Mouse (Mus musculus) c-Kit-negative CD71-positive TER-119-positive erythroid progenitor cells, embryonic 14.5 days (primary cell): ENCODE measurements around the gene Htra3.

Experiments used
- DNase-seq: peaks from one replicate; pipeline ENCODE4 v3.0.0-alpha.2; 2013; ENCODE audit warnings: low read depth, low spot score

The Htra3 gene

GRCm38 (mm10) chr5:35653743-35654395, 25.7 kb downstream of the Htra3 start:
- DNase-seq: no peak

DNA sequence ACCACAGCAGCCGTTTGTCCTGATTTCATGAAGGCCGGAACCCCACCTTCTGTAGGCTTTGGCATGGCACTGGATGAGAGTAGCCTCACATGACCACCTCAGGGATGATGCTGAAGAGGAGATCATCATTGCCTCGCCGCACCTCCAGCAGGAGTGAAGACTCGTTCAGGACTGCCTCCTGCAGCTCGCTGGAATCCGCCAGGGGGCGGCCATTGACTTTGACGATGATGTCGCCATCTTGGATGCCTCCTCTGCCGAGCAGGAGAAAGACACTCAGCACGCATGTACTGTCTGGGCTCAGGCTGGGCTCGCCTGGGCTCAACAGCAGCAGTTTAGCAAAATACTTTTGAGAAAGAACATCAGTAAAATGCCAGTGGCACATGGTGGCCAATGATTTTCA, 26.7 kb downstream of the Htra3 start:
- no peak for DNase-seq

GRCm38 (mm10) chr5:35652319-35652718, 27.3 kb downstream of the Htra3 start:
- DNase-seq: no peak

GRCm38 (mm10) chr5:35648230-35648629, 31.4 kb downstream of the Htra3 start:
- no peak for DNase-seq

GRCm38 (mm10) chr5:35647562-35647961, 32.0 kb downstream of the Htra3 start:
- no peak for DNase-seq

- no peak for DNase-seq
Measured at GRCm38 (mm10) chr5:35646927-35647326, 32.7 kb downstream of the Htra3 start.

- no peak for DNase-seq
Measured at GRCm38 (mm10) chr5:35645938-35646493, 33.6 kb downstream of the Htra3 start.

- DNase-seq: no peak
Measured at GRCm38 (mm10) chr5:35644082-35644481, 35.5 kb downstream of the Htra3 start.

DNA sequence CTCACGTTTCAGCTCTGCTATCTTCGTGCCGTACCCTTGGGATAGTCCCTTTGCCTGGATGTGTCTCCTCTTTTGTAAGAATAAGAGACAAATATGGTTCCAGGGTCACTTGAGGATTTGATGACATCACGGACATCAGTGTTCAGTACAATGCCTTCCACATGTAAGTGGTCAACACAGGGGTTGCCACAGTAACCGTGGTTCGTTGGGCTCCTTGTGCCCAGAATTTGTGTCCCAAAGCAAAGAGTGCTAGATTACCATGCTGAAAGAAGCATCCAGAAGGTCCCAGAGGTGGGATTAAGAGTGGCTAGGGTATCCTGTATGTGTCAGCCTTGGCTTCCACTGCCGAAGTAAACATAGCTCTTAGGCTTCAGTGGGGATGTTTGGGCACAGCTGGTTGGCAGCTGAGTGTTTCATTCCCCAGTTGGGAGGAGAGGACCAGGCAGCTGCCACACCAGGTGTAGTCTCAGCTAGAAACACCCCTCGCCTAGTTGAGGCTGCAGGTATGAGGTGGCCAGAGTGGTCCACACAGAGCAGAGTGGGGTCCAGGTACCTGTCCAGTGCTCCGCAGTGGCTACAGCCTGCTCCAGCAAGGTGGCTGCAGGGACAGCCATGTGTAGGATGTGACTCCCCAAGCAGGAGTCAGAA, 36.1 kb downstream of the Htra3 start:
- no peak for DNase-seq

- DNase-seq: no peak
Measured at GRCm38 (mm10) chr5:35641961-35642584, 37.5 kb downstream of the Htra3 start.

- no peak for DNase-seq
Measured at GRCm38 (mm10) chr5:35636016-35636415, 43.6 kb downstream of the Htra3 start.

DNA sequence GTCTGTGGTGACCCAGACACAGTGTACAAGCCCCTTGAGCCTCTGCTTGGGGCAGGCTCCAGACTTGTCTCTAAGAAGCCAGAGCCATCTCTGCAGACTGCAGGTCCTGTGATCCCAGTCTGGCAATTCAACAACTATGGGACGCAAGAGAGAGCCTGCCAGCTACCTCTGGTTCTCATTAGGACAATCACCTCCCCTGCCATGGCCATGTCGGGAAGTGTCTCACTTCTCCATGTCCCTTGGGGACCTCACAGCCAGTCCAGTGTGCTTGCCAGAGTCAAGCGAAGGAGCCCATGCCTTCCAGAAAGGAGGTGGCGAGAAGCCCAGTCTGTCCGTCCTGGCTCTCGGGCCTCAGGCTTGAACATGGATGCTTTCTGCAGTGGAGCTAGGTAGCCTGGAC, 46.7 kb downstream of the Htra3 start:
- no peak for DNase-seq

- DNase-seq: no peak
Measured at GRCm38 (mm10) chr5:35631755-35632154, 47.8 kb downstream of the Htra3 start.

- DNase-seq: no peak
Measured at GRCm38 (mm10) chr5:35631224-35631623, 48.4 kb downstream of the Htra3 start.

DNA sequence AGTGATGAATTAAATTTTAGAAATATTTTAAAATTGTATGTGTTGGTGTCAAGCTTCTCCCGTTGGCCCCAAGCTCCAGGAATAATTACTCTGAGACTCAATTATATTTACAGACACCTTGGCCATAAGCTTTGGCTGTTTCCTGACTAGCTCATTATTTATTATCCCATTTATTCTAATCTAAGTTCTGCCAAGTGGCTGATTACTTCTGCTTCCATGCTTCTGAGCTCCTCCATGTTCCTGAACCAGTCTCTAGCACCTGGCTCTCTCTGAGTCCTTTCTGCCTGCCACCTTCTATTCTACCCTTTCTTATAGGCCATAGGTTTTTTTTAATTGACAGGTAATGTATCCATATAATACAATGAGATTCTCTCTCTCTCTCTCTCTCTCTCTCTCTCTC, 48.9 kb downstream of the Htra3 start:
- DNase-seq: no peak

GRCm38 (mm10) chr5:35629333-35629732, 50.2 kb downstream of the Htra3 start:
- DNase-seq: no peak

GRCm38 (mm10) chr5:35628685-35629084, 50.9 kb downstream of the Htra3 start:
- no peak for DNase-seq

DNA sequence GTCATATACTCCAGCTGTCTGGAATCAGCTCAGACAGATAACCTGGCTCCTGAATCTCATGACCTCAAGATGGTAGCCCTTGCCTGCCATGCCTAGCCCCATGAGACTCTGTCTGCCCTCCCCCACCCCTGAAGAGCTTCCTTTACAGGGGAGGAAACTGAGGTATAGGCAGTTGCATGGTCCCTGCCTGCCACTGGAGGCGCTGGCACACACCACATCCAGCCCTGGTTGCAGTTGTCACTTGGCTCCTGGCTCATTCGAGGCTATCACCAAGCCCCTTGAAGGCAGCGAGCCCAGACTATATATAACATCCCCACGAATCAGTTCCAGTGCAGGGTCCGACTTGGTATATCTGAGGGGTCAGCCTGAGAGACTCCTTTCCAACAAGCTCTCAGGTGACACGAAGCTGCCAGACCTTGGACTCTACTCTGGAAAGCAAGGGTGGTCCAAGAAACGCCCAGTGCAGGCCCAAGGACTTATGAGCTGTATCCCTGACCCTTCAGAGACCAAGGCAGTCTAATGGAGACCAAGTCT, 52.2 kb downstream of the Htra3 start:
- no peak for DNase-seq

DNA sequence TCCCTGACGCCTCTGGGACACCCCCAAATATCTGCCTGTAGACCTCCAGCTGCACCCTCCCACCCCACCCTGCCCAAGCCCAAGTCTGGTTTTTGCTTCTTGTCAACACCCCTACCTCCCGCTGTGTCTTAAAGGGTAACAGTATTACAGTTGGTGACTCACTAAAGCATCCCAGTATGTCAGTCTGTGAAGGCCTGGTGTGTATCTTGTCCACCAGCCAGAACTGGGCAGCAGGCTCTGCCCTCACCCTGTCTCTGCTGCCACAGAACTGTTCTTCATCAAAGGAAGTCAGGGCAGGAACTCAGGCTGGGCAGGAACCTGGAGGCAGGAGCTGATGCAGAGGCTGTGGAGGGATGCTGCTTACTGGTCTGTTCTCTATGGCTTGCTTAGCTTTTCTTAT, 53.2 kb downstream of the Htra3 start:
- no peak for DNase-seq

- DNase-seq: no peak
Measured at GRCm38 (mm10) chr5:35624751-35625239, 54.8 kb downstream of the Htra3 start.

GRCm38 (mm10) chr5:35623831-35624230, 55.8 kb downstream of the Htra3 start:
- DNase-seq: no peak

DNA sequence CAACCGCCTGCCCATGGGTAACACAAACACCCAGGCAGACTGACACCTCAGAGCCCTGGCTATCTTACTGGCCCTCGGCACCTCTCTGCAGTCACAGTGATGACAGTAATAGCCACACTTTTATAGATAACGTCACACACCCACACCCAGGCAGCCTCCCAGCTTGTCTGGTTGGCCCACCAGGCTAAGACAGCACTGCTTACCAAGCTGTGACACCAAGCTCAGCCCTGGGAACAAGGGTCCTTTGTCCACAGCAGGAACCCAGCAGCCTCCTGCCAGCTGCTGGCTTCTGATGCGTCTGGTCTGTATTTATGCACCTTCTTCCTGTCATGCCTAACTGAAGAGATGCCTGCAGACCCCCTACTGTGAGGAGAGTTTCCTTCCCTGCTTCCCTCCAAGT, 58.5 kb downstream of the Htra3 start:
- no peak for DNase-seq
